Mouse (Mus musculus) brown adipose tissue, adult 24 weeks (tissue): Measurements from ENCODE around the gene A930018P22Rik. TPM values are rescaled to one million over a fixed set of nuclear protein-coding genes. Genes with fewer than 3 reads are reported as not detected.

ENCODE experiments used
- H3K27ac ChIP-seq: fragments of 200-500 bp; replicated peaks from 2 replicates; pipeline ENCODE4 v1.5.1; 2012; ENCODE audit warnings: low read depth, mild to moderate bottlenecking, low read length
- H3K4me1 ChIP-seq: fragments of 200-500 bp; 2 replicates; pipeline ENCODE4 v1.6.1; 2012; ENCODE audit warnings: low read length, mixed read lengths; ENCODE audit not compliant: control insufficient read depth, insufficient read depth, insufficient read length
- H3K4me3 ChIP-seq: fragments of 200-500 bp; 2 replicates; pipeline ENCODE4 v1.5.1; 2012; ENCODE audit warnings: low read depth, mild to moderate bottlenecking, low read length, moderate library complexity; ENCODE audit not compliant: insufficient read depth
- polyA plus RNA-seq: library from polyadenylated mRNA; stranded (reverse); fragments of >200 nt; gene quantifications from 2 replicates; pipeline ENCODE4 v1.2.4, GENCODE M21; 2012; ENCODE audit not compliant: missing spikeins, insufficient read depth, insufficient read length

The A930018P22Rik gene
- polyA plus RNA-seq, 1 experiment: 1.3 TPM

GRCm38 (mm10) chr2:104165631-104166030 lies 43.1 kb downstream of the A930018P22Rik start:
- H3K4me1 ChIP-seq: no peaks in the 10 kb centered on the region
- no peak overlapping the region for H3K27ac ChIP-seq
- no peak overlapping the region for H3K4me3 ChIP-seq

GRCm38 (mm10) chr2:104167765-104168164 lies 45.2 kb downstream of the A930018P22Rik start:
- no peak overlapping the region for H3K4me3 ChIP-seq
- H3K4me1 ChIP-seq: no peaks in the 10 kb centered on the region

GRCm38 (mm10) chr2:104168186-104168896 lies 45.8 kb downstream of the A930018P22Rik start:
- Histone ChIP-seq H3K4me1 (no peaks in the 10 kb centered on the region), H3K4me3 (no peak overlapping the region), H3K27ac (no peak overlapping the region)

More at GRCm38 (mm10) chr2:104167765-104168164, 45.2 kb downstream of the A930018P22Rik start:
- no peak overlapping the region for H3K27ac ChIP-seq

- Histone ChIP-seq H3K4me1 (no peaks in the 10 kb centered on the region), H3K27ac (no peak overlapping the region), H3K4me3 (no peak overlapping the region)
Observed at GRCm38 (mm10) chr2:104172695-104173348, 50.3 kb downstream of the A930018P22Rik start.

GRCm38 (mm10) chr2:104173431-104173830 lies 50.9 kb downstream of the A930018P22Rik start:
- Histone ChIP-seq H3K27ac (no peak overlapping the region), H3K4me3 (no peak overlapping the region), H3K4me1 (no peaks in the 10 kb centered on the region)

Other genes starting within 250 kb of the A930018P22Rik start
- gene Lmo2, start 164.8 kb upstream of the A930018P22Rik start, polyA plus RNA-seq: 10.9 and 11.1 TPM in 2 replicates
- gene Fbxo3, start 95.0 kb upstream of the A930018P22Rik start, polyA plus RNA-seq: 46.9 and 47.4 TPM in 2 replicates
- not detected in 2 replicates for gene 4931422A03Rik, start 94.4 kb upstream of the A930018P22Rik start, polyA plus RNA-seq
- gene Gm10912, start 56.9 kb upstream of the A930018P22Rik start, polyA plus RNA-seq: not detected in 2 replicates
- gene Gm10799, start 54.2 kb upstream of the A930018P22Rik start, polyA plus RNA-seq: not detected in 2 replicates
- 55.9 and 57.5 TPM in 2 replicates for gene Cd59b, start 52.9 kb upstream of the A930018P22Rik start, polyA plus RNA-seq
- gene Cd59a, start 27.0 kb upstream of the A930018P22Rik start, polyA plus RNA-seq: 174 and 250 TPM in 2 replicates